Mouse (Mus musculus) hindbrain, embryonic 11.5 days (tissue): Measurements from ENCODE around the gene Birc2. TPM values are rescaled to one million over a fixed set of nuclear protein-coding genes. Genes with fewer than 3 reads are reported as not detected.

ENCODE experiments used
- ATAC-seq: fragments of 200-750 bp; cut with Nextera tagmentation; 2 replicates; pipeline ENCODE4 v1.8.0; 2017; ENCODE audit warnings: mild to moderate bottlenecking, moderate TSS enrichment, moderate library complexity; ENCODE audit not compliant: low FRiP score
- DNase-seq: peaks from one replicate; pipeline ENCODE4 v3.0.0-alpha.2; 2015; ENCODE audit warnings: low spot score
- H3K27ac ChIP-seq: fragments of 300-500 bp; sonication (generic); 2 replicates; pipeline ENCODE4 v1.5.1; 2014; ENCODE audit warnings: mild to moderate bottlenecking, low read depth, low read length
- H3K27me3 ChIP-seq: fragments of 300-500 bp; sonication (generic); 2 replicates; pipeline ENCODE4 v1.6.1; 2014; ENCODE audit warnings: mild to moderate bottlenecking, low read length, moderate library complexity, mixed read lengths; ENCODE audit not compliant: control insufficient read depth, insufficient read depth
- H3K36me3 ChIP-seq: fragments of 300-500 bp; sonication (generic); 2 replicates; pipeline ENCODE4 v1.6.1; 2014; ENCODE audit warnings: mild to moderate bottlenecking, low read length, moderate library complexity, mixed read lengths; ENCODE audit not compliant: control insufficient read depth, insufficient read depth
- H3K4me1 ChIP-seq: fragments of 300-500 bp; sonication (generic); replicated peaks from 2 replicates; pipeline ENCODE4 v1.6.1; 2014; ENCODE audit warnings: low read length, mixed read lengths; ENCODE audit not compliant: control insufficient read depth, insufficient read depth
- H3K4me2 ChIP-seq: fragments of 300-500 bp; sonication (generic); replicated peaks from 2 replicates; pipeline ENCODE4 v1.6.1; 2014; ENCODE audit warnings: mild to moderate bottlenecking, low read depth, low read length
- H3K4me3 ChIP-seq: fragments of 300-500 bp; sonication (generic); 2 replicates; pipeline ENCODE4 v1.5.1; 2014; ENCODE audit warnings: low read depth, low read length
- H3K9ac ChIP-seq: fragments of 300-500 bp; sonication (generic); 2 replicates; pipeline ENCODE4 v1.6.1; 2014; ENCODE audit warnings: low read depth, low read length
- H3K9me3 ChIP-seq: fragments of 300-500 bp; sonication (generic); 2 replicates; pipeline ENCODE4 v1.6.1; 2016; ENCODE audit warnings: low read length; ENCODE audit not compliant: control insufficient read depth
- WGBS: fragments of 180-500 bp; shearing (Covaris S2); extraction: QIAGEN DNeasy Blood & Tissue Kit; methylation state at CpG from one replicate; pipeline ENCODE4 v1.1.7; 2014; 5-methylcytosine and 5-hydroxymethylcytosine counted together
- polyA plus RNA-seq: library from polyadenylated mRNA; unstranded; fragments of >200 nt; fragmentation: Nextera tagmentation; extraction: Ambion mirVana; gene quantifications from 2 replicates; pipeline ENCODE4 v1.2.1, GENCODE M21; 2014

Birc2 gene
- polyA plus RNA-seq, 1 experiment from 2014 or later, result 45.3 TPM

GRCm38 (mm10) chr9:7852346-7853230, 15.7 kb upstream of the Birc2 start:
- DNase-seq (no peak), ATAC-seq (no peak)
- Histone ChIP-seq H3K4me1 (no peaks in the 10 kb centered on the region), H3K27ac (no peak overlapping the region), H3K9ac (no peak overlapping the region), H3K36me3 (no peaks in the 10 kb centered on the region), H3K4me2 (no peak overlapping the region), H3K4me3 (no peak overlapping the region), H3K27me3 (no peaks in the 10 kb centered on the region), H3K9me3 (no peaks in the 10 kb centered on the region)
- WGBS, result 83% methylated on average over 4 of the region's 4 CpGs

GRCm38 (mm10) chr9:7851841-7852240, 15.0 kb upstream of the Birc2 start:
- ATAC-seq (no peak), DNase-seq (no peak)
- H3K36me3 ChIP-seq, result no peaks in the 10 kb centered on the region
- H3K27ac ChIP-seq, result no peak overlapping the region
- no peaks in the 10 kb centered on the region for H3K27me3 ChIP-seq
- H3K9ac ChIP-seq, result no peak overlapping the region
- H3K4me3 ChIP-seq, result no peak overlapping the region
- no peaks in the 10 kb centered on the region for H3K9me3 ChIP-seq
- WGBS, result 88% methylated on average over 8 of the region's 8 CpGs
- no peaks in the 10 kb centered on the region for H3K4me1 ChIP-seq
- no peak overlapping the region for H3K4me2 ChIP-seq

- Histone ChIP-seq H3K9ac (no peak overlapping the region), H3K27ac (no peak overlapping the region), H3K4me1 (no peaks in the 10 kb centered on the region), H3K4me2 (no peak overlapping the region), H3K4me3 (no peak overlapping the region), H3K36me3 (no peaks in the 10 kb centered on the region), H3K27me3 (no peaks in the 10 kb centered on the region), H3K9me3 (no peaks in the 10 kb centered on the region)
- WGBS, result 95% methylated on average over 18 of the region's 18 CpGs
- ATAC-seq, result no peak
- no peak for DNase-seq
Observed at GRCm38 (mm10) chr9:7848191-7848590, 11.3 kb upstream of the Birc2 start.

- H3K4me3 ChIP-seq, result no peak overlapping the region
- H3K36me3 ChIP-seq, result no peaks in the 10 kb centered on the region
- H3K27me3 ChIP-seq, result no peaks in the 10 kb centered on the region
- DNase-seq (no peak), ATAC-seq (no peak)
- no peaks in the 10 kb centered on the region for H3K9me3 ChIP-seq
- 88% methylated on average over 1 of the region's 1 CpGs for WGBS
- H3K27ac ChIP-seq, result no peak overlapping the region
- H3K4me2 ChIP-seq, result no peak overlapping the region
- no peaks in the 10 kb centered on the region for H3K4me1 ChIP-seq
- no peak overlapping the region for H3K9ac ChIP-seq
Observed at GRCm38 (mm10) chr9:7846667-7847199, 9.9 kb upstream of the Birc2 start.

- Histone ChIP-seq H3K27ac (no peak overlapping the region), H3K9me3 (no peaks in the 10 kb centered on the region), H3K4me2 (no peak overlapping the region), H3K9ac (no peak overlapping the region), H3K4me1 (no peaks in the 10 kb centered on the region), H3K27me3 (no peaks in the 10 kb centered on the region), H3K4me3 (no peak overlapping the region), H3K36me3 (no peaks in the 10 kb centered on the region)
- no peak; the same call in 1 of the 2 replicates for ATAC-seq
- DNase-seq, result no peak
- 64% methylated on average over 4 of the region's 4 CpGs for WGBS
Observed at GRCm38 (mm10) chr9:7845216-7845895, 8.5 kb upstream of the Birc2 start.

- ATAC-seq, result no peak
- no peaks in the 10 kb centered on the region for H3K4me1 ChIP-seq
- H3K27ac ChIP-seq, result no peak overlapping the region
- H3K4me3 ChIP-seq, result no peak overlapping the region
- DNase-seq, result no peak
- no peaks in the 10 kb centered on the region for H3K36me3 ChIP-seq
- no peak overlapping the region for H3K9ac ChIP-seq
- no peaks in the 10 kb centered on the region for H3K9me3 ChIP-seq
- H3K4me2 ChIP-seq, result no peak overlapping the region
- 81% methylated on average over 6 of the region's 6 CpGs for WGBS
- H3K27me3 ChIP-seq, result no peaks in the 10 kb centered on the region
Observed at GRCm38 (mm10) chr9:7841221-7841620, 4.4 kb upstream of the Birc2 start.

GRCm38 (mm10) chr9:7837806-7838440, 1.1 kb upstream of the Birc2 start:
- ATAC-seq (peak; percentile 33), DNase-seq (peak; percentile 61)
- peak overlapping the region; percentile 67 for H3K4me2 ChIP-seq
- no peaks in the 10 kb centered on the region for H3K36me3 ChIP-seq
- peak overlapping the region; percentile 98 for H3K27ac ChIP-seq
- H3K4me1 ChIP-seq, result no peaks in the 10 kb centered on the region
- WGBS, result 23% methylated on average over 14 of the region's 14 CpGs
- peak overlapping the region; percentile 90 for H3K9ac ChIP-seq
- peak overlapping the region; percentile 63 for H3K4me3 ChIP-seq
- H3K9me3 ChIP-seq, result no peaks in the 10 kb centered on the region
- H3K27me3 ChIP-seq, result no peaks in the 10 kb centered on the region

GRCm38 (mm10) chr9:7836331-7836730, 533 bp downstream of the Birc2 start:
- no peaks in the 10 kb centered on the region for H3K36me3 ChIP-seq
- H3K27ac ChIP-seq, result peak overlapping the region; percentile 98
- DNase-seq (peak; percentile 73), ATAC-seq (peak; percentile 58)
- H3K27me3 ChIP-seq, result no peaks in the 10 kb centered on the region
- H3K4me2 ChIP-seq, result peak overlapping the region; percentile 67
- H3K4me3 ChIP-seq, result peak overlapping the region; percentile 63
- WGBS, result 1% methylated on average over 16 of the region's 16 CpGs
- peak overlapping the region; percentile 90 for H3K9ac ChIP-seq
- H3K9me3 ChIP-seq, result no peaks in the 10 kb centered on the region
- H3K4me1 ChIP-seq, result no peaks in the 10 kb centered on the region
